Mouse (Mus musculus) ES-Bruce4 (cell line): ENCODE measurements at regions not wholly inside any gene's neighbourhood (a gene's known extent, or its start where the extent isn't known, plus 50 kb on each side); places are given as distances from the start of the nearest gene placed in this dataset.

Experiments used
- CTCF ChIP-seq: IDR thresholded peaks from one replicate; pipeline ENCODE4 v1.8.1; 2011; ENCODE audit warnings: low read depth, low read length
- POLR2A ChIP-seq: IDR thresholded peaks from one replicate; pipeline ENCODE4 v1.8.1; 2011; ENCODE audit warnings: low read length; ENCODE audit not compliant: insufficient read depth

DNA sequence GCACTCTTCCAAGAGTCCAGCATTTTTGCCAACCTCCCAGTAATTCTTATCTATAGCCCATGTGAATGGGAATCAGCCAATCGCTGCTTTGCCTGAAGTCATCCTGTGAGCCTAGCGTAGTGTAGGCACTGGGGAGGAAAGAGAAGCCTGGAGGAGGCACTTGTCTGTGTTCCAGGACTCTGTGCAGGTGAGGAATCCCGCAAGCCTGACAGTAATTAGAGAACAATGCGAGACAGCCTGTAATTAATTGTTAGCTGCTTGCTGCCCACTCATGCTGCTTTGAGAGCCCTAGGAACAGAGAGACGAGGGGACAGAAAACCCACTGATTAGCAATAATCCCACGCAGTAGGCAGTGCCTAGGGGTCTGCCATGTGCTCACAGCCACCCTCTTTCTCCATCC lies 59.0 kb upstream of the Myl10 start:
- TF ChIP-seq CTCF (no peak), POLR2A (no peak)
